Mouse (Mus musculus) megakaryocyte, embryonic 14.5 days (primary cell): ENCODE data around the gene Hnrnpab. TPM values are rescaled to one million over a fixed set of nuclear protein-coding genes. Genes with fewer than 3 reads are reported as not detected.

ENCODE experiments used
- H3K27me3 ChIP-seq: replicated peaks from 2 replicates; pipeline ENCODE3; 2012; ENCODE audit warnings: inconsistent platforms
- H3K36me3 ChIP-seq: replicated peaks from 2 replicates; pipeline ENCODE3; 2012; ENCODE audit warnings: low read length, inconsistent platforms, mixed read lengths
- H3K4me1 ChIP-seq: 2 replicates; pipeline ENCODE4 v1.6.1; 2012; ENCODE audit warnings: inconsistent platforms
- H3K4me3 ChIP-seq: replicated peaks from 2 replicates; pipeline ENCODE3; 2012; ENCODE audit warnings: moderate library complexity, mild to moderate bottlenecking, inconsistent platforms
- H3K9me3 ChIP-seq: 2 replicates; pipeline ENCODE4 v1.6.1; 2012; ENCODE audit warnings: inconsistent platforms
- FLI1 ChIP-seq: IDR thresholded peaks from 2 replicates; pipeline ENCODE4 v1.6.1; 2012; ENCODE audit warnings: low read length, inconsistent platforms, mixed read lengths
- GATA1 ChIP-seq: IDR thresholded peaks from 3 replicates; pipeline ENCODE4 v1.6.1; 2012; ENCODE audit warnings: mixed read lengths, low read length, inconsistent platforms, borderline replicate concordance
- polyA plus RNA-seq: library from polyadenylated mRNA; stranded (reverse); fragments of >175 nt; gene quantifications from 2 replicates; pipeline ENCODE4 v1.2.3, GENCODE M21; 2012; ENCODE audit warnings: low replicate concordance; ENCODE audit not compliant: insufficient read depth

The Hnrnpab gene
- polyA plus RNA-seq, 1 experiment: 587 TPM

DNA sequence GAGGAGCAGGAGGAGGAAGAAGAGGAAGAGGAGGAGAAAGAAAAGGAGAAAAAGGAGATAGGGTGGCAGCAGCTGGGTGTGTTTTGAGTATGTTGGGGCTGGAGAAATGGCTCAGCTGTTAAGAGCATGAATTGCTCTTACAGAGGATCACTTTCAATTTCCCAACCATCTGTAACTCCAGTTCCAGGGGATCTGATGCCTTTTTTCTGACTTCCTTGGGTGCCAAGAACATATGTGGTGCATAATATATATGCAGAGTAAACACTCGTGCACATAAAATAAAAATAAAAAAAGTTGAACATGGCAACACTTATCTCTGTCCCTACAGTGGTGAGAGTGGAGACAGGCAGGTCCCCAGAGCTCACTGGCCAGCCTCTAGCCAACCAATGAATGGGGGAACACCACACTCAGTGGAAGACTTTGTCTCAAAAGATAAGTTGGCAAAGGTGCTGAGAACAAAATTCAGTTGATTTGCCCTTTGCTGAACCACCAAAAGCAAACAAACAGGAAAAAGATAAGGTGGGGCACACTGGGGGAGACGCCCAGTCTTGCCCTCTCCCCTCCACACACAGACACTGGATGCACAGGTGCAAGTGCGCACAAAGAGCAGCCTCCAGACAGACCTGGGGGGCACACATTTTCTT lies 2.7 kb upstream of the Hnrnpab start:
- no peaks in the 10 kb centered on the region for H3K27me3 ChIP-seq
- no peak for TF ChIP-seq GATA1
- no peak for TF ChIP-seq FLI1
- no peaks in the 10 kb centered on the region for H3K9me3 ChIP-seq
- peaks cover 14% of the 10 kb centered on the region for H3K36me3 ChIP-seq
- peak overlapping the region; percentile 83 for H3K4me3 ChIP-seq
- peaks cover 67% of the 10 kb centered on the region for H3K4me1 ChIP-seq

DNA sequence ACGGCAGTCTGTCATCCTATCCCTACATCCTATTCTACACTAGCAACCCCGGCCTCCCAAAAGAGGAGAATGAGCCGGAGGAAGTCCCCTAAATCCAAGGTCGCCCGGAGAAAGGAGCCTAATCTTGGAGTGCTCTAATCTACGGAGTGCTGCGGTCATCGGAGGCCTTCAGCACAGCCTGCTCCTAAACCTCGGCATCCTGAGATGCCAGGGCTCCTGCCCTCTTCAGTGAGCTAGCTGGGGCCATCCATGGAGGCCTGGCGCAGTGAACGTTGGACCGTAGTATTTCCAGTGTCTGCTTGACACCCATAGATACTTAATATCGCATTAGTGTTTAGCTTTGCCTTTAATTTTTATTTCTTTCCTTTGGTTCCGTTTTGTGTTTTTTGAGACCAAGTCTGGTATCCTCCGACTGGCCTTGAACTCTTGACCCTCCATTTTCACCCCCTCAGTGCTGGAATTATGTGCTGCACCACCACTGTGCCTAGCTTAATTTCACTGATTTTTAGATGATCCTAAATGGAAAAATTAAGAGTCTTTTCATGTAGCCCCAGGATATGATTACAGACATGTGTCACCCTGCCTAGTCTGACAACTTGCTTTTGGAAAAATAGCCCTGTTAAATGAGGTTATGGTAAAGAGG lies 570 bp upstream of the Hnrnpab start:
- H3K4me1 ChIP-seq: peaks cover 67% of the 10 kb centered on the region
- H3K4me3 ChIP-seq: peak overlapping the region; percentile 95
- no peaks in the 10 kb centered on the region for H3K9me3 ChIP-seq
- H3K36me3 ChIP-seq: peaks cover 35% of the 10 kb centered on the region
- H3K27me3 ChIP-seq: no peaks in the 10 kb centered on the region
- TF ChIP-seq FLI1: no peak
- TF ChIP-seq GATA1: no peak

DNA sequence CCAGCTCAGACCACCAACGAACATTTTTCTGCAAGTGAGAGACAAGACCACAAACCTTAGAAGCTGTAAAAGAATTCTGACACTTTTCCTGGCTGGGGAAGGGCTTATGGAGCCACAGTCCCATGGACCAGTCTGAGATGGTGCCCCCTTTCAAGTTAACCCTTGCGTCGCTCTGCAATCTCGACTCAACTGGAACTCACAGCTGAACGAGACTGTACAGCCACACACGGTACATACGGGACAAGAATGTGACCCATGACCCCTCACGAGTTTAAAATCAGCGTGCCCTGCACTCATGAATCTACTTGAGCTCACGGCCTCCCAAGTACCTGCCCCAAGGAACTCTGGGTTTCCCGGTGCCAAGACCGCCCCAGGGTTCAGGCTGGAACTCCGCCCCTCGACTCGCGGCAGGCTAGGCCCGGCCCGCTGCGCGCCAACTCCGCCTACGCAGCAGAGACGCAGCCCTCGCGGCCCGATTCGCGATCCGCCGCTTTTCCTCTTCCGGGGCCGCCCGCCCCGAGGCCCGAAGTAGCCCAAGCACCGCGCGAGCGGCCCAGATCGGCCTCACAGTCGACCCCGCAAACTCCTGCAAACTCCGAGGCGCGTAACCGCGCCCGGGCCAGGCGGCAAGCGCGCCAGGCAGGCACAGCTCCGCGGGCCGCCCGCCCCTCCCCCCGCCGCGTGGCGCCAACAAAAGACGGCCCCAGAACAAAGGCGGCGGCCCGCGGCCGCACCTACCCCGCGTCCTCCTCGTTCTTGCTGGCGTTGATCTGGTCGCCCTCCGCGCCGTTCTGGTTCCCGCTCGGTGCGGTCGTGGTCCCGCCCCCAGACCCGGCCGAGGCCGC lies 823 bp downstream of the Hnrnpab start:
- Histone ChIP-seq H3K4me3 (peak overlapping the region; percentile 95), H3K4me1 (peaks cover 71% of the 10 kb centered on the region), H3K9me3 (no peaks in the 10 kb centered on the region), H3K27me3 (no peaks in the 10 kb centered on the region), H3K36me3 (peaks cover 49% of the 10 kb centered on the region)
- TF ChIP-seq FLI1 (no peak; the same call in 1 of the 2 replicates), GATA1 (no peak)

- TF ChIP-seq GATA1 (no peak), FLI1 (no peak)
- Histone ChIP-seq H3K27me3 (no peaks in the 10 kb centered on the region), H3K36me3 (peaks cover 85% of the 10 kb centered on the region), H3K4me1 (peaks cover 54% of the 10 kb centered on the region), H3K4me3 (no peak overlapping the region), H3K9me3 (no peaks in the 10 kb centered on the region)
Observed at GRCm38 (mm10) chr11:51602253-51602652, 4.4 kb downstream of the Hnrnpab start.

DNA sequence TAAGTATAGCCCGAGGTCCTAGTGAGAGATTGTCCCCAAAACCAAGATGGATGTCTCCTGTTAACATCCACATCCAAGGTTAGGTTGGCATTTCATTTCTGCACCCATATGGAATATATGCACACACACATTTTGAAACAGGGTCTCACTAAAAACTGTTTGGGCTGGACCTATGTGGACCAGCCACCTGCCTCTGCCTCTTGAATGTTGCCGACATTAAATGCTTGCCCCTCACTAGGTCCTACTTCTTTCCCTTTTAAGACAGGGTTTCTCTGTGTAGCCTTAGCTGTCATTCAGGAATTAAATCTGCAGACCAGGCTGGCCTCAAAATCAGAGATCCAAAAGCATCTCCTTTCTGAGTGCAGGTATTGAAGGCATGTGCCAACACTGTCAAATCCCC lies 9.1 kb downstream of the Hnrnpab start:
- no peak for TF ChIP-seq GATA1
- TF ChIP-seq FLI1: no peak
- Histone ChIP-seq H3K9me3 (no peaks in the 10 kb centered on the region), H3K4me3 (no peak overlapping the region), H3K36me3 (peaks cover 98% of the 10 kb centered on the region), H3K4me1 (peaks cover 48% of the 10 kb centered on the region), H3K27me3 (no peaks in the 10 kb centered on the region)

- Histone ChIP-seq H3K36me3 (peaks cover 98% of the 10 kb centered on the region), H3K9me3 (no peaks in the 10 kb centered on the region), H3K27me3 (no peaks in the 10 kb centered on the region), H3K4me1 (peaks cover 50% of the 10 kb centered on the region), H3K4me3 (no peak overlapping the region)
- TF ChIP-seq GATA1 (no peak), FLI1 (no peak)
Observed at GRCm38 (mm10) chr11:51595459-51596083, 11.1 kb downstream of the Hnrnpab start.

DNA sequence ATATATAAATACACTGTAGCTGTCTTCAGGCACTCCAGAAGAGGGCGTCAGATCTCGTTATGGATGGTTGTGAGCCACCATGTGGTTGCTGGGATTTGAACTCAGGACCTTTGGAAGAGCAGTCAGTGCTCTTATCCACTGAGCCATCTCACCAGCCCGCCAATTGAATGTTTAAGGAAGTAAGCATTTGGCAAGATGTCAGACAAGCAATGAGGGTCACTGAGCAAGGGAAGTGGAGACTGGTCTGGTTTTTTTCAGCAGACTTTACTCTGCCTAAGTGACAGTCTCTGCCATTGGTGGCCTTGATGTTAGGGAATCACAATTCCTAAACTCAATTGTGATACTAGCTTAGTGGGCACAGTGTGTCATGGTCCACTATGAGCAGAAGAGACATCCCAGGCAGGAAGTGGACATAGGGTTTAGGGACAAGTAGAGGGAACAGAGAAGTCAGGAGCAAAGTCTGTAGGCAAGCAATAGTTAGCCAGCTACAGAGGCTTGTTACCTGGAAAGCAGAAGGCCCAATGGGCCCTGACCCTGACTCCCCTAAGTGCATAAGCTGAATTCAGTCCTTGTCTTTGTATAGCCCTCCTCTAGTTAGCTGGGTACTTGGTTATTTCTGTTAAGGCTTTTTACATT lies 11.8 kb downstream of the Hnrnpab start:
- Histone ChIP-seq H3K27me3 (no peaks in the 10 kb centered on the region), H3K4me1 (peaks cover 55% of the 10 kb centered on the region), H3K4me3 (no peak overlapping the region), H3K9me3 (no peaks in the 10 kb centered on the region), H3K36me3 (peaks cover 96% of the 10 kb centered on the region)
- TF ChIP-seq GATA1: no peak
- TF ChIP-seq FLI1: no peak

DNA sequence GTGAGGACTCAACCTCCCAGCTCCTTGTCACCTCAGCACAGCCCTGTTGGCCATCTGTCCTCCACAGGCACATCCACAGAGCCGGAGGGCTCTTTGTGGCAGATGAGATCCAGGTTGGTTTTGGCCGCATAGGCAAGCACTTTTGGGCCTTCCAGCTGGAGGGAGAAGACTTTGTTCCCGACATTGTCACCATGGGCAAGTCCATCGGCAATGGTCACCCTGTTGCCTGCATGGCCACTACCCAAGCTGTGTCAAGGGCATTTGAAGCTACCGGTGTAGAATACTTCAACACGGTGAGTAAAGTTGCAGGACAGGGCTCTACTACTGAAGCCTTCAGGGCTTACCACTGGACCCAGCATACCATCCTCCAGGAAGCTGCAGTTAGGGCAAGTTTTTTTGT lies 12.8 kb downstream of the Hnrnpab start:
- no peaks in the 10 kb centered on the region for H3K27me3 ChIP-seq
- no peak for TF ChIP-seq GATA1
- no peak for TF ChIP-seq FLI1
- peaks cover 95% of the 10 kb centered on the region for H3K36me3 ChIP-seq
- H3K4me1 ChIP-seq: peaks cover 57% of the 10 kb centered on the region
- H3K4me3 ChIP-seq: no peak overlapping the region
- H3K9me3 ChIP-seq: no peaks in the 10 kb centered on the region

DNA sequence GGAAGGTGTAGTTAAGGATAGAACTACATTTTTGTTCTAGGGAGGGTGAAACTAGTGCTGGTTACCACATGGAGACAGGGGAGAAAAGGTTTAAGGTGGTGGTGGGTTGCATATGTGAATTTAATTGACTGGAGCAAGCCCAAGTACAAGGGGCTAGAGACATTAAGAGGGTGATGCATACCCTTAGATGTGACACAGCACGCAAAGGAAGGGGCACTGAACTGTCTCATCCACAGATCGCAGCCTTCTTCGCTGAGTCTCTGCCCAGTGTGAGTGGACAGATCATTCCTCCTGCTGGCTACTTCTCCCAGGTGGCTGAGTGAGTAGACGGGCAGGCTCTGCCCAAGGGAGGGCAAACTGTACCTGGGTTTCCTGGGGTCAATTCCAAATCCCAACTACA lies 13.3 kb downstream of the Hnrnpab start:
- no peaks in the 10 kb centered on the region for H3K27me3 ChIP-seq
- no peak for TF ChIP-seq FLI1
- TF ChIP-seq GATA1: no peak
- peaks cover 94% of the 10 kb centered on the region for H3K36me3 ChIP-seq

More for the DNA sequence above, 13.3 kb downstream of the Hnrnpab start:
- no peaks in the 10 kb centered on the region for H3K9me3 ChIP-seq
- peaks cover 56% of the 10 kb centered on the region for H3K4me1 ChIP-seq
- no peak overlapping the region for H3K4me3 ChIP-seq
